Mouse (Mus musculus) adrenal gland, postnatal 10 days (tissue): ENCODE results near the gene Cab39. TPM values are rescaled to one million over a fixed set of nuclear protein-coding genes. Genes with fewer than 3 reads are reported as not detected.

Experiments
- DNase-seq: peaks from one replicate; pipeline ENCODE4 v3.0.0; 2021; ENCODE audit warnings: mixed read lengths
- total RNA-seq, 2 experiments: library from RNA; stranded (reverse); gene quantifications; 2 replicates each; pipeline ENCODE4 v1.2.3; 2021

Cab39 gene
- total RNA-seq, 2 experiments from 2014 or later = 118 to 121 TPM

GRCm38 (mm10) chr1:85849016-85849415 lies 55.8 kb downstream of the Cab39 start:
- no peak for DNase-seq

- DNase-seq = peak; percentile 29
Observed at GRCm38 (mm10) chr1:85850851-85851250, 57.6 kb downstream of the Cab39 start.

DNA sequence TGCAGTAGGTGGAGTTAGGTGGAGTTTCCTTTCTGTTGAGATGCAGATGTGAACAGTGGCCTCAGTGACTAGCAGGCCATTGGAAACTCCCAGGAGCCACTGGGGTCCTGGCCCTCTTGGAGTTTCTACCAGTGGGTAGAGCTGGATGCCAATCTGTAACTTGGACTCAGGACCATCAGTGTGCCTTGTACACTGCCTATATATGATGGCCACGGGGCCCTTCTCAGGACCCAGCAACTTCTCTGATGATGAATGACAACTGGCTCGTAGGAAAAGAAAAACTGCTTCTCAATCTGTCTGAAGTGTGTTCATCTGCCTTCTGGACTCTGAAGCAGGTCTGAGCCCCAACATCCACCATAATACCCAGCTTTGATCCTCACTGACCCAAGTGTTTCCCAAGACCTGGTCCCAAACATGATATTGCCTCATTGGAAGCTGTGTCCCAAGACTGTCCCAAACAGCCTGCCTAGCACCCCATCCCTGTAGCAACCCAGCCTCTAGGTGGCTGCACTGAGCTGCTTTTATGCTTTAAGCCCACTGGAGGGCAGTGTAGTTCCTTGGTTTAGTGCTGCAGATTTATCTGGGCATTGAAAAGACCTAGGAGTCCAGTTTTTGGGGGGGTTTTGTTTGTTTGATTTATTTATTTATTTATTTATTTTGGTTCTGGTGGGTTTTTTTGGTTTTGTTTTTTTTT lies 59.9 kb downstream of the Cab39 start:
- DNase-seq = peak; percentile 82

DNA sequence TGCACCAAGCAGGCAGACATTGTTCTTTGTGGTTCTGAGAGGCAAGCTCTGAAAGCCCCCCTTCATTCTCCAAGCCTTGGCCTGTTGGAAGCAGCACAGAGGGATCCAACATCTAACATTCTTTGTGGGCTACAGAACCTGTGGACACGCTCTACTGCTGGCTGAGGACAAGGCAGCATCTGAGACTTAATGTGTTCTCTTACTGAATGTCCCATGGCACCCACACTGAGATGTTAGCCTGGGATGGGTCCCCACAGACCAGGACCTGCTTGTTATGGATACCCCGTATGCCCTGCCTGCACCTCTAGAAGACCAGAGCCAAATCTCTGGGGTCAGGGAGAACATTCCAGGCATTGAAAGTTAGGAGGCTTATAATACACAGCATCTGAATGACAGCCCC lies 60.6 kb downstream of the Cab39 start:
- DNase-seq = no peak

GRCm38 (mm10) chr1:85854475-85854874 lies 61.2 kb downstream of the Cab39 start:
- DNase-seq = no peak

DNA sequence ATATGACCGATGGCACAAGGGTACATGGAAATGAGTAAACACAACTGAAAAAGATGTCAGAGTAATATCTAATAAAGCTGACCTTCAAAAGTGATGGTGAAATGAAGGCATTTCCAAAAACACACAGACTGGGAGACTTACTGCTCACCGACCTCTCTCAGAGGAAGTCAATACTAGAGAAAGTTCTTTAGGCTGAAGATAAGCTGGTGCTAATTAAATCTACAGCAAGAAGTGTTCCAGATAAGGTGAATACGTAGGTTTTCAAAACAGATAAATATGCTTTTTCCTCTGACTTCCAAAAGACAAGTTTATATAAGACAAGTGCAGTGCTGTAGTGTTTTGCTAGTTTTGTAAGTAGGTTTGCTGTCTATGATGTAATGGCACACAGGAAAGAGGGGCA lies 63.0 kb downstream of the Cab39 start:
- no peak for DNase-seq

DNA sequence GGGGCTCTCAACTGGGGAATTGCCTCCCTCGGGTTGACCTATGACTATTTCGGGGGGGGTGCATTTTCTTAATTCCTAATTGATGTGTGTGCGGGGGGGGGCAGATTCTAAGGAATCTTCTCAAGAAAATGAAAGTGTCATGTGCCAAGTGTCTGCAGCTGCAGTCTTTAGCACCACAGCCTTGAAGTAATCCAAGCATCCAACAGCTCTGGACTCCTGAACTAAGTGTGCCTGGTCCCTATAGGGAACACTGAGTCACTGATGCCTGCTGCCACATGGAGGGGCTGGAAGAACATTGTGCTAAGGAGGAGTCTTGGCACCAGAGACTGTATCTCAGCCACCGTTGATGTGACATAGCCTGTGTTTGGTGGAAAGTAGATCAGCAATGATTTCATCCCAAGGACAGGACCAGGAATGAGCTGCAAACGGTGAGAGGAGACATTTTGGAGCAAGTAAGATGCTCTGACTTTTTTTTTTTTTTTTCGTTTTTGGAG lies 64.1 kb downstream of the Cab39 start:
- no peak for DNase-seq

DNA sequence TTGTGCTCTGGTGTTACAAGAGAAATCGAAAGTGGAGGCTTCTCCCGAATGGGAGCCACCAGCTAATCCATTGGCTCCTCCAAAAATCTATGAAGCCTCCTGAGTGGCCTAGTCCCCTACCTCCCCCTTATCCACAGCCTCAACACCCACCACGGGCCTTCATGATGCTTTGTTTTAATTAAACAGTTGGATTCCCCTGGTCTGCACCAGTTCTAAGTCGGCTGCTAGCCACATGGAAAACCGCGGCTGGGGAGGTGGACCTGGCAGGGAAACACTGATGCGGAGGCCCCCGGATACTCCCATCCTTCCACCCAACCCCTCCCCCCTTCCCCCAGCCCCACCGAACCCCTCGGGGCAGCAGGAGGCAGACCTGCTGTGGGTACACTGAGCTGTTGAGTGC lies 71.1 kb downstream of the Cab39 start:
- DNase-seq = peak; percentile 48

DNA sequence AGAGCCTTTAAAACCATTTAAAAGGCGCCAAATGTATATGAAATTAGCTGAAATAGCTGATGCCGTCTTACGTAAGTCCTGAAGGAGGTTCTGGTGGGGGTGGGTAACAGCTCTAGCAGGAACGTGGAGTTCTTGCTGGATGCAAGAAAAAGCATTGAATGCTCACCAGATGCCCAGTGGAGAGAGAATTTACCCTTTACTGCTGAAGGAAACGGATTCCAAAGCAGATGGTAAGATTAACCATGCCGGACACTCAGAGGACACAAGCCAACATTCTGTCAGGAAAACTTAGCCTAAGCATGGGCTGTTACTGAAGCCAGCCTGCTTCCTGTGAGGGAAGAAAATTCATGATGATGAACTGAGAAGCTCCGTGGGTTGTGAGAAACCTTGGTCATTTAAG lies 76.8 kb downstream of the Cab39 start:
- DNase-seq = no peak

DNA sequence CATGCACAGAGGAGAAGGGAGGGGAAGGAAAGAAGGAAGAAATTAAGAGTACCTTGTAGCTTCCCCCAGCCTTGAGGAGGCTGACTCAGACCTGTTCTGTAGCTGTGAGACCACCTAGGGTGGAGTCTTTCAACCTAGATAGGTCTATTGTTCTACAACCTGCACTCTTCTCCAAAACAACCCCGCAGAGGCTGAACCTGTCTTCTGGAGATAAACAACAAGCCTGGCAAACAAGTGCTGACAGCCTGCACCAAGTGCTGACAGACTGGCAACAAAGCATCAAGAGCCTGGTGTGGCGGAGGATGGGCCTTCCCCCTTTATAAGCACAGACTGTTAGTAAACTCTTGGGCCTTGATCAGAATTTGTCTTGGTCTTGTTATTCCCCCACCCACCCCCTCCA lies 77.3 kb downstream of the Cab39 start:
- DNase-seq = no peak

DNA sequence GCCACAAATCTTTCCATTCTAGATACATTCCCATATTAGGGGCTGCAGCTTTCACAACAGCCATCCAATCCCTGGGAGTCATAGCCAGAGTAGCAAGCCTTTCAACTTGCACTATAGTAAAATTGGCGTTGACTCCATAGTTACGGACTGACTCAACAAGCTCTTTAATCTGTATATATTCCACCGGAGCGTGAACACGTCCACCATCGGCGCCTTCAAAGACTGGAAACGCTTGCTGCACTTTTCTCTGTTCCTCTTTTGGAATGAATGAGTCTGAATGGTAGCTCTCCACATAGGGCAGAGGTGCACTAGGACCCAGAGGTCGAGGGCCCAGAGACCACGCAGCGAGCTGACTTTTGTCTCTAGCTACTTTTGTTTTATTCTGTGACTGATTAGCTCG lies 88.8 kb downstream of the Cab39 start:
- DNase-seq = no peak

DNA sequence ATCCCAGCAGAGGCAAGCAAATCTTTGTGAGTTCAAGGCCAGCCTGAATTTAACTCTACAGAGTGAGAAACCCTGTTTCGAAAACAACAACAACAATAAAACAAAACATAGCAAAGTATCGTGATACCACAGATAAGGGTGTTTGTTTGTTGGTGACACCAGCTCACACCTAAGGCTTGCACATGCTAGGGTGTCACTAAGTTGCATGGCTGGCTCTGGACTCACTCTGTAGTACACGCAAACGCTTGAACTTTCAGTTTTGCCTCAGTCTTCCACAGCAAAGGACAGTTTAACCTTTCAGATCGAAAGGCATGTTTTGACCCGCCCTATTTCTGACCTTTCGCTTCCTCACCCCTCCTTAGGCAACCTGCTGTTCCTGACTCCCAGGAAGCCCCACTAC lies 94.0 kb downstream of the Cab39 start:
- DNase-seq = no peak

GRCm38 (mm10) chr1:85894231-85894747 lies 101.0 kb downstream of the Cab39 start, which contains the start of gene Itm2c:
Gene Itm2c, plus strand, starts transcription at chr1:85894281.
- peak; percentile 96 for DNase-seq

DNA sequence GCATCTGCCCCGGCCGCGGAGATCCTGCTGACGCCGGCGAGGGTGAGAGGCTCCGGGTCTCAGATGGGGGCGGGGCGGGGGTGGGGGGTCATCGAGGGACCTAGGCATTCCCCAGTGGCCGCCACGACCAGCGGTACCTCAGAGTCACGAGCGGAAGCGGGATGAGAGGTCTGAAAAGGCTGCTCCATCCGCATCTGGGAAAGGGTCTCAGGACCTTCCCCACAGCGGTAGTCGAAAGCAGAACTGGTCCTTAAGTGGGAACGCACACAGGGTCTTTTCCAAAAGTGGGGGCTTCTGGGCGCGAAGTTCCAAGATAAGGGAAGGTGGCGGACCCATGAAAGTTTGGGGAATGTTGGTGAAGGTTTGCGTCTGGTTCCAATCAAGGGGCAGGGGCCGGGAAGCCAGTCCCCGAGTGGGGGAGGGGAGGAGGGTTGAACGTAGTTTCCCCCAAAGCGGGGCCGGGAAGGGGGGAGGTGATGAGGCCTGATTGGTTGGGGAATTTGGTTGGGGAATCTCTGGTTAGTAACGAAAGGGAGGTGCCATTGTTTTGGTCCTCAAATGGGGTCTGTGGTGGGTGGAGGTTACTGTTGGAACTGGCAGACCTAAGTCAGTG lies 101.6 kb downstream of the Cab39 start:
- peak; percentile 67 for DNase-seq

- DNase-seq = peak; percentile 75
Observed at GRCm38 (mm10) chr1:85895391-85895837, 102.2 kb downstream of the Cab39 start.

GRCm38 (mm10) chr1:85896110-85896509 lies 102.9 kb downstream of the Cab39 start:
- DNase-seq = no peak

- DNase-seq = peak; percentile 46
Observed at GRCm38 (mm10) chr1:85896781-85897700, 103.8 kb downstream of the Cab39 start.

DNA sequence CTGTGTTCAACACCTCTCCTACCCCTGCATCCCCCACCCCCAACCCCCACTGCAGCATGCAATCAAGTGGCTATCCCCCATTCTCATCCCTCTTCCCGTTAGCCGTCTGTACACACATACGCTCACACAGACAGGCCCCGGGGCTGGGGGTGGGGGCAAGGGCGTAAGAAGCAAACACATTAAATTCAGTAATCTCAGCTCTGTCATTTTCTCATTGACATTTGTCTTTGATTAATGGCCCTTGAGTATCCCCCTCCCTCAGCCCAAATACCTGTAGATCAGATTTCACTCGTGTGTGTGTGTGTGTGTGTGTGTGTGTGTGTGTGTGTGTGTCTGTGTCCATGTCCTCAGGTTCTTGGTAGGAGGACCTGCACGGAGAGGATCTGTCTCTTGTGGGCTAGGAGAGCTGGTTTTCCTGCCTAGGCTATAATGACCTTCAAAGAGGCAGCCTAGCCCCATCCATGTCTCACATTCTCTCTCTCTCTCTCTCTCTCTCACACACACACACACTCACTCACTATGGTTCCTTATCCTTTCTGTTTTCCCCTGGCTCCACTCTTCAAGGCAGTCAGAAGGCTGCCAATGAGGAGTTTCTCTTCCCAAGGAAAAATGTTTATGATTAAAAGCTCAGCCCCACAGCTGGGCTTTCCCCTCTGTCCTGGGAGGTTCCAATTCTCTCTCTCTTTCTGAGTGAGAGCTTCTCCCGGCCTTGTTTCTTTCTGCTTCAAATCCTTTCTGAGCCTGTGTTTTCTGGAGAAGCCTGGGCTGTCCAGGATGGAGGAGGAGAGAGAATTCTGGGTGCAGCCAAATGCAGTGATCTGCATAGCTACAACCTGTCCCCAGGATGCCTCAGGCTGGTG lies 104.9 kb downstream of the Cab39 start:
- DNase-seq = no peak

DNA sequence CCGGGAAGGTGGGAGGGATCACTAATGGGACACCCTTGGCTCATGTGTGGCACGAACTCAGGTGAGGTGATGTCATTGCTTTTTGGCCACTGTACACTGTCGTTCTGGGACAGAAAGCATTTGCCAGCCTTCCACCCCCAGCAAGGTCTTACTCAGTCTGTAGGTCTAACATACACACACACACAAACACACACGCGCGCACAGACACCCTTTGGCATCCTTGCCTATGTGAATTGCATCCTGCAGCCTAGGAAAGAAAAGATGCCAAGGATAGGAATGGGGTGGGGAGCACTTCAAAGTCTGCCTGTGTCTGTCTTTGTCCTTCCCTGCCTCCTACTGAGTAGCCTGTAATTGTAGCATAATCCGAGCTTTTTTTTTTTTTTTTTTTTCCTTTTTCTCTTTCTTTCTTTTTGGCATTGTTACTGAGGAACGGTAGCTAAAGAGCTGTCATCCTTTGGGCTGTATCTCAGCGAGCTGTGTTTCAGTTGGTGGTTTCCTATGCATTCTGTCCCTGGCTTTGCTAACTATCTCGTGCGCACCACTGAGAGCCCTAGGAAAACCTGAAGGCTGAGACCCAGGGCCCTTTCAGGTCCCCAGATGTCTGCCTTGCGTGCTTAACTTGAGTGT lies 105.6 kb downstream of the Cab39 start:
- DNase-seq = no peak

- DNase-seq = no peak
Observed at GRCm38 (mm10) chr1:85899388-85899761, 106.1 kb downstream of the Cab39 start.
